Mouse (Mus musculus): ENCODE measurements at regions not wholly inside any gene's neighbourhood (a gene's known extent, or its start where the extent isn't known, plus 50 kb on each side); places are given as distances from the start of the nearest gene placed in this dataset.

- DNase-seq (ENCODE audit: low spot score in 2 of 2) = no peak
These were observed 251.5 kb upstream of the Fn1 start for GRCm38 (mm10) chr1:71904376-71904948.

GRCm38 (mm10) chr1:71900106-71901074 is 247.4 kb upstream of the Fn1 start:
- DNase-seq (ENCODE audit: low spot score in 2 of 2) = no peak

- no peak for DNase-seq (ENCODE audit: low spot score in 2 of 2)
These were observed 246.1 kb upstream of the Fn1 start for GRCm38 (mm10) chr1:71899128-71899527.

- peak in 1 of 2 experiments; percentile 33 for DNase-seq (ENCODE audit: low spot score in 2 of 2)
These were observed 245.2 kb upstream of the Fn1 start for GRCm38 (mm10) chr1:71898198-71898597.

GRCm38 (mm10) chr1:71897464-71898051 is 244.6 kb upstream of the Fn1 start:
- DNase-seq (ENCODE audit: low spot score in 2 of 2) = peak in 1 of 2 experiments; percentile 42

GRCm38 (mm10) chr1:71896141-71896725 is 243.2 kb upstream of the Fn1 start:
- DNase-seq (ENCODE audit: low spot score in 2 of 2) = no peak

- DNase-seq (ENCODE audit: low spot score in 2 of 2) = no peak
These were observed 240.6 kb upstream of the Fn1 start for GRCm38 (mm10) chr1:71893636-71894035.

- DNase-seq (ENCODE audit: low spot score in 2 of 2) = no peak
These were observed 234.8 kb upstream of the Fn1 start for GRCm38 (mm10) chr1:71887809-71888208.

GRCm38 (mm10) chr1:71886903-71887302 is 233.9 kb upstream of the Fn1 start:
- DNase-seq (ENCODE audit: low spot score in 2 of 2) = no peak

- DNase-seq (ENCODE audit: low spot score in 2 of 2) = no peak
These were observed 233.2 kb upstream of the Fn1 start for GRCm38 (mm10) chr1:71886233-71886632.

- DNase-seq (ENCODE audit: low spot score in 2 of 2) = no peak
These were observed 228.9 kb upstream of the Fn1 start for GRCm38 (mm10) chr1:71881851-71882250.

GRCm38 (mm10) chr1:71881191-71881590 is 228.2 kb upstream of the Fn1 start:
- no peak for DNase-seq (ENCODE audit: low spot score in 2 of 2)

- no peak for DNase-seq (ENCODE audit: low spot score in 2 of 2)
These were observed 227.5 kb upstream of the Fn1 start for GRCm38 (mm10) chr1:71880480-71880879.

GRCm38 (mm10) chr1:71876712-71877401 is 223.9 kb upstream of the Fn1 start:
- DNase-seq (ENCODE audit: low spot score in 2 of 2) = no peak

- DNase-seq (ENCODE audit: low spot score in 2 of 2) = no peak
These were observed 221.0 kb upstream of the Fn1 start for GRCm38 (mm10) chr1:71874037-71874436.

GRCm38 (mm10) chr1:71865670-71866069 is 212.7 kb upstream of the Fn1 start:
- no peak for DNase-seq (ENCODE audit: low spot score in 2 of 2)

GRCm38 (mm10) chr1:71864749-71865148 is 211.7 kb upstream of the Fn1 start:
- no peak for DNase-seq (ENCODE audit: low spot score in 2 of 2)

GRCm38 (mm10) chr1:71853212-71853611 is 200.2 kb upstream of the Fn1 start:
- no peak for DNase-seq (ENCODE audit: low spot score in 2 of 2)

GRCm38 (mm10) chr1:71851268-71851667 is 198.3 kb upstream of the Fn1 start:
- DNase-seq (ENCODE audit: low spot score in 2 of 2) = no peak

- peak; percentile 23 to 40 for DNase-seq (ENCODE audit: low spot score in 2 of 2)
These were observed 195.7 kb upstream of the Fn1 start for GRCm38 (mm10) chr1:71848656-71849055.

- DNase-seq (ENCODE audit: low spot score in 2 of 2) = peak; percentile 31 to 49
These were observed 192.1 kb upstream of the Fn1 start for GRCm38 (mm10) chr1:71844938-71845685.

Data from right cerebral cortex, adult 2 months (tissue).